Mouse (Mus musculus): ENCODE measurements around the gene Stn1.

- TF ChIP-seq CTCF (IDR thresholded peaks at IDR 0.05; ENCODE audit: low read depth) (peak; percentile 62), EP300 (IDR thresholded peaks at IDR 0.05; ENCODE audit: low read depth) (no peak)
Measured at GRCm38 (mm10) chr19:47502563-47502962, 34.7 kb downstream of the Stn1 start.
